Mouse (Mus musculus): ENCODE data around the gene Rybp. TPM values are rescaled to one million over a fixed set of nuclear protein-coding genes. Genes with fewer than 3 reads are reported as not detected.

Gene Rybp
- 17.9 and 19.9 TPM in 2 replicates for polyA plus RNA-seq (2015; fragmentation: Nextera tagmentation; extraction: Ambion mirVana)

DNA sequence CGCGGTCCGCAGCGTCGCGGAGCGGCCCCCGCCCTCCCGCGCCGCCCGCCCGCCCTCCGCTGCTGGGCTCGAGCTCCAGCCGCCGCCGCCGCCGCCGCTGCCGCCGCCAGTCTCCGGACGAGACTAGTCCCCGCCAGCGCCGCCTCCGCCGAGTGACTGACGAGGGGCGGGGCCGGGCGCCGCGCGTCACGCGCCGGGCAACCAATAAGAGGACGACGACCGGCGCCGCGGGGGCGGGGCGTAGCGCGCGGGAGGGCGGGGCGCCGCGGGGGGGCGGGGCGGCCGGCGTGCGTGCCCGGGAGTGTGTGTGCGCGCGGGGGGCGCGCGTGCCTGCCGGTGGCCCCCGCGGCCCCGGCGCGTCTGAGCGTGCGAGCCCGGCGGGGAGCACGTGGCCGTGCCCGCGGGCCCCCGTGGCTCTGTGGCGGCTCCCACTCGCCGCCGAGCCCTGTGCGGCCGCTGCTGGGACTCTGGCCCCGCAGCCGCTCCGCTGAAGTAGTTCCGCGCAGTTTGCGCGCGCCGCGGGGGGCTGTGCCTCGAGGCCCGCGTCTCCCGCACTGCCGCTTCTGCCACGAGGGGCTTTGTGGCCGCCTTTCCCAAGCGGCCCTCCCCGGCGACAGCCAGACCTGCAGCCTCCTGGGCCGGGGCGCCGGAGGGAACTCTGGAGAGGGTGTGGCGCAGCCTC is at the start of gene Rybp:
TSS of gene Rybp (minus strand) at position 152 of the 682 bp plus-strand sequence.
- H3K9me3 ChIP-seq: no peaks in the 10 kb centered on the region
- H3K4me3 ChIP-seq: peak within 1 kb of the TSS; percentile 63
- H3K4me2 ChIP-seq: peak within 1 kb of the TSS; percentile 84
- H3K9ac ChIP-seq: peak within 1 kb of the TSS; percentile 76
- H3K27me3 ChIP-seq: peaks cover 19% of the 10 kb centered on the region
- ATAC-seq (ENCODE audit: low FRiP score, low read depth): peak; percentile 97
- H3K36me3 ChIP-seq: no peaks in the 10 kb centered on the region
- peaks cover 39% of the 10 kb centered on the region for H3K4me1 ChIP-seq (replicated peaks)
- peak within 1 kb of the TSS; percentile 95 for H3K27ac ChIP-seq (replicated peaks)
- 0% methylated on average over 26 of the region's 112 CpGs for WGBS

DNA sequence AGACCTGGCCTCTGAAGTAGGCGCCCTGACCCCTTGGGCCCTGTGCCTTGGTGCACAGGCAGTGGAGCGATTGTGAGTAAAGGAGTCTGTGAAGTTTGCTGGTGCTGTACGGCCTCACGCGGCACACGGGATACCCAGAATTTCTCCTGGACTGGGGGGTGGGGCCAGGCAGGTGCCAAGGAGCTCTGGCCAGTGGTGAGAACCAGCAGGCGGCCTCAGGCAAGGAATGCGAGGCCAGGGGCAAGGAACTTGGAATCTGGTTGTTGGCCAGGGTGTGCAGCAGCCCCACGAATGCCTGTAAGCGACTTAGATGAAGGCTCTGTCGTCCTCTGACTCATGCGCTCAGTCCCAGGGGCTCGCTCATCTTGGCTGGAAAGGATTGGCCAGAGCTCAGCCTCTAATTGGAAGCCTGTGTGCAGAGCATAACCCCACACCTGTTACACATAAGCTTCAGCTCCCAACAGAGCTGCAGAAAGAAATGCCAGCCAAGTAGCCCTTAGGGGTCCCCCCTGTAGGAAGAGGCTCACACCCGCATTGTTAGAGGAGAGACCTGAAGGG is 49.4 kb upstream of the Rybp start:
- peaks cover 10% of the 10 kb centered on the region; the same call in 1 of the 2 replicates for H3K27me3 ChIP-seq
- H3K4me1 ChIP-seq (replicated peaks): peaks cover 24% of the 10 kb centered on the region
- H3K9ac ChIP-seq: no peak overlapping the region
- no peaks in the 10 kb centered on the region for H3K36me3 ChIP-seq
- H3K4me3 ChIP-seq: no peak overlapping the region
- no peaks in the 10 kb centered on the region for H3K9me3 ChIP-seq
- 14% methylated on average over 14 of the region's 14 CpGs for WGBS
- 0 out of 2 replicates have a peak, but pooled peaks have one; percentile 42 for ATAC-seq (ENCODE audit: low FRiP score, low read depth)
- H3K27ac ChIP-seq (replicated peaks): no peak overlapping the region
- H3K4me2 ChIP-seq: no peak overlapping the region

DNA sequence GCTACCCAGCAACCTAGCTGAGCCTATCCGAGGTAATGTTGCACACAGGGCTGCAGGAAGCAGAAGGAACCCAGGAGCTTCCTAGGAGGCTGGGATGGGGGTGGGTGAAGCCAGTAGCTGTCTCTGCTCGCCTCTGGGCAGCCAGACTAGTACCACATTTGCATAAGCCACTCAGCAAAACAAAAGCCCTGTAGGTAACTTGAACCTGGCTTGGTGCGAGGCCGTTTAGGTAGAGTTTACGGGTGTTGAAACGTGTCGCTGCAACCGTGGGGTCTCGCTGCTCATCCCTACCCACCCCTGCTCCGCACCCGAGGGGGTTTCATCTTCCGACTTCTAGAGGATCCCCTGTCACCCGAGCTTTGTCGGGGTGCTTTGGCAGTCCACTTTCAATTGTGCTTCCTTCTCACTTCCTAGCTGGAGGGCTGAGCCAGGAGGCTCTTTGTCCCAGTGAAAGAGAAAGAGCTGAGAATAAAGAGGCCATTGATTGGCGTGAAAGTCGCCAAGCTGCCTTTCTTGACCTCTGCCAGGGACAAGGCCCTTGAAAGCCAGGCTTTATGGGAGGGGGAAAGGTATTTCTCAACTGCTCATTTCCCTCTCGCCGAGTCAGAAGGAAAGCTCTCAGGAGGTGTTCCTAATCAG is 48.3 kb upstream of the Rybp start:
- Histone ChIP-seq H3K4me1 (replicated peaks) (peaks cover 19% of the 10 kb centered on the region), H3K27me3 (peaks cover 10% of the 10 kb centered on the region; the same call in 1 of the 2 replicates), H3K36me3 (no peaks in the 10 kb centered on the region), H3K4me3 (no peak overlapping the region), H3K9ac (no peak overlapping the region), H3K4me2 (peak overlapping the region; percentile 37), H3K27ac (replicated peaks) (no peak overlapping the region), H3K9me3 (no peaks in the 10 kb centered on the region)
- WGBS: 4% methylated on average over 18 of the region's 18 CpGs
- ATAC-seq (ENCODE audit: low FRiP score, low read depth): 0 out of 2 replicates have a peak, but pooled peaks have one; percentile 19

DNA sequence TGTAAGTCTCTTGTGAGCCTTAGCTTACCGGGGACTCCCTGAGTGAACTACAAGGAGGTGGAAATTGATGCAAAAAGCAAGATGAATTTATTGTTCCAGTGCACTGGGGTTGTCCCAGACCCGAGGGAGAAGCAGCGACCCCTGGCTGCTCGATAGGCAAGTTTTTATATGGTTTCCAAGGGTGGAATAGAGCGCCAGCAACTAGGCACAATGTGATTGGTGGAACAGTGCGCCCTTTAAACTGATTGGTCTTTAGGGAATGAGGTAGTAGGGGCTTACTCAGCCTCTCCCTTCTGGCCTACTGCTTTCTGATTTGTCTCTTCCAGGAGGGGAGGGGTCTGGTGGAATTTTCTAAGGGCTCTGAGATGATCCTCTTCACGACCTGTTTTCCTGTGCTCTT is 46.5 kb upstream of the Rybp start:
- H3K9ac ChIP-seq: no peak overlapping the region
- no peak overlapping the region for H3K4me2 ChIP-seq
- peaks cover 10% of the 10 kb centered on the region; the same call in 1 of the 2 replicates for H3K27me3 ChIP-seq
- H3K9me3 ChIP-seq: no peaks in the 10 kb centered on the region
- H3K4me1 ChIP-seq (replicated peaks): peaks cover 19% of the 10 kb centered on the region
- no peak overlapping the region for H3K4me3 ChIP-seq
- H3K36me3 ChIP-seq: no peaks in the 10 kb centered on the region
- no peak overlapping the region for H3K27ac ChIP-seq (replicated peaks)
- ATAC-seq (ENCODE audit: low FRiP score, low read depth): no peak
- WGBS: 81% methylated on average over 7 of the region's 7 CpGs

DNA sequence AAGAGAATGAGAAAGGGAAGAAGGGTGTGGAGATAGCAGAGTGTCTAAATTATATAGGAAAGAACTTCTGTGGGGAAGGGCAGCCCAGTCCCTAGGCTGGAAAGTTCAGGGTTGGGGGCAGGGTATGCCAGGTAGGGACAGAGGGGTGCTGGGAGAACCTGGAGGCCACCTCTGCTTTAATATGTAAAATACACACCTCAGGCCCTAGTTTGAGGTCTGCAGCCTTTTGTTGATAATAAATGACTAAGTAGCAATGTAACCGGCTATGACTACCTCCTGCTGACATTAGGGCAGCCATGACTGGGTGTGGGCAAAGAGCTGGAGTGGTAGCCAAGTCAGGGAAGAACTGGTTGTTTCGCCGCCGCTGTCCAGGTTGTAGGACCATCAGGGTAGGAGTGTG is 45.2 kb upstream of the Rybp start:
- H3K4me2 ChIP-seq: no peak overlapping the region

DNA sequence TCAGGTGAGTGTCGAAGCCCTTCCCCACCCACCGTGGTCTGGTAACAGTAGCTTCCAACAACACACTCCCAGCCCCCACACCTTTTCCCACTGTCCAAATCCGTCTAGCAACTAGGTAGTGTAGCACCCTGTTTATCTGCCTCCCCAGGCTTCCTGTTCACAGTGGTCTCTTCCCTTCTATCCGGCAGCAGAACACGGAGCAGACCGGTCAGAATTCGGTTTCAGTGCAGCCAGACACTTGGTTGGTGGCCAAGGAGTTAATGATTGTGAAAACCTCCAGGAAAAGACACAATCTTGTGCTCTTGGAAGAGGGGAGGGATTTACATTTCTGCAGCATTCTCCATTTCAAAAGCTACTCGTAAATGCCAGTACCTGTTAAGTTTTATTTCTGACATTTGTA is 44.3 kb upstream of the Rybp start:
- no peak overlapping the region for H3K27ac ChIP-seq (replicated peaks)
- peaks cover 4% of the 10 kb centered on the region; the same call in 1 of the 2 replicates for H3K27me3 ChIP-seq
- H3K9me3 ChIP-seq: no peaks in the 10 kb centered on the region
- no peak overlapping the region for H3K4me3 ChIP-seq
- WGBS: 50% methylated on average over 8 of the region's 8 CpGs
- no peak overlapping the region for H3K4me2 ChIP-seq
- H3K4me1 ChIP-seq (replicated peaks): peaks cover 14% of the 10 kb centered on the region
- H3K9ac ChIP-seq: no peak overlapping the region
- ATAC-seq (ENCODE audit: low FRiP score, low read depth): no peak
- H3K36me3 ChIP-seq: no peaks in the 10 kb centered on the region

More for the DNA sequence above, 45.2 kb upstream of the Rybp start:
- WGBS: 70% methylated on average over 4 of the region's 4 CpGs
- Histone ChIP-seq H3K4me3 (no peak overlapping the region), H3K27ac (replicated peaks) (no peak overlapping the region), H3K36me3 (no peaks in the 10 kb centered on the region), H3K9ac (no peak overlapping the region), H3K4me1 (replicated peaks) (peaks cover 19% of the 10 kb centered on the region), H3K9me3 (no peaks in the 10 kb centered on the region), H3K27me3 (peaks cover 10% of the 10 kb centered on the region; the same call in 1 of the 2 replicates)
- no peak for ATAC-seq (ENCODE audit: low FRiP score, low read depth)

DNA sequence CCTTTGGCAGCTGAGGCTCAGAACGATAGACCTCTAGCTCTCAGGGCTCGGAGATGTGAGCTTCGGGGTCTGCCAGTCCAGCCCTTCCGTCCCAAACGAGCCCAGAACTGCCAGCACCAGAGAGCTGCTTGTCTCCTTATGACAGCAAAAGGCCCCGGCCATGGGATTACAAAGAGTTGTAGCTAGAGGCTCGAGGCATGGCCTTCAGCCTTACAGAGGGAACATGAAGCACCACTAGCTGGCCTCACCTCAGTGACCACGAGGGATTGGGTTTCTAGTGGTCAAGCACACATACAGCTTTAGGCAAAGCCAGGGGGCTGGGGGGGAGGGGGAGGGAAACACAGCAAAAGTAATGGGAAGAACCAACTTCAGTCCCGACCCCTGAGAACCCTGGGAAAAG is 43.8 kb upstream of the Rybp start:
- 77% methylated on average over 9 of the region's 9 CpGs for WGBS
- peaks cover 8% of the 10 kb centered on the region for H3K4me1 ChIP-seq (replicated peaks)
- no peak overlapping the region for H3K4me3 ChIP-seq
- no peaks in the 10 kb centered on the region for H3K9me3 ChIP-seq
- no peak overlapping the region for H3K9ac ChIP-seq
- H3K36me3 ChIP-seq: no peaks in the 10 kb centered on the region
- ATAC-seq (ENCODE audit: low FRiP score, low read depth): no peak
- no peak overlapping the region for H3K27ac ChIP-seq (replicated peaks)
- peaks cover 3% of the 10 kb centered on the region; the same call in 1 of the 2 replicates for H3K27me3 ChIP-seq
- H3K4me2 ChIP-seq: no peak overlapping the region

DNA sequence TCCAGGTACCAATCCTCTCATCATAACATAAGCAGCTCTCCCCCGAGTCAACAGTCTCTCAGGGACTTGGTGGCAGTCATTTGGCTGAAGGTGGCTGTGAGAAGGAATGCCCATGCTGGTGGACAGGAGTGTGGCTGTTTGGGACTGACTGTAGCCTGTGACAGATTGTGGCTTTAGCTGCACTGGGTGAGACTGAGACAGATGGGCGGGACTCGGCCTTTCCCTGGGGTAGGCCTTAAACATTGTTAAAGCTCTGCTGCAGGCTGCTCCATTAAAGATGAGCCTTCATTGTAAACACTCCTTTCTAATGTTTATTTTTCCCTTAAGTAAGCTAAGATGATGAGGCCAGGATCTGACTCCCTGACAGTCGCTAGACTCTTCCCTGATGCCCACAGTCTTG is 42.3 kb upstream of the Rybp start:
- Histone ChIP-seq H3K27ac (replicated peaks) (no peak overlapping the region), H3K9ac (no peak overlapping the region), H3K4me3 (no peak overlapping the region), H3K4me1 (replicated peaks) (no peaks in the 10 kb centered on the region), H3K36me3 (no peaks in the 10 kb centered on the region), H3K27me3 (peaks cover 3% of the 10 kb centered on the region; the same call in 1 of the 2 replicates), H3K4me2 (no peak overlapping the region), H3K9me3 (no peaks in the 10 kb centered on the region)
- WGBS: 66% methylated on average over 4 of the region's 4 CpGs
- no peak for ATAC-seq (ENCODE audit: low FRiP score, low read depth)

DNA sequence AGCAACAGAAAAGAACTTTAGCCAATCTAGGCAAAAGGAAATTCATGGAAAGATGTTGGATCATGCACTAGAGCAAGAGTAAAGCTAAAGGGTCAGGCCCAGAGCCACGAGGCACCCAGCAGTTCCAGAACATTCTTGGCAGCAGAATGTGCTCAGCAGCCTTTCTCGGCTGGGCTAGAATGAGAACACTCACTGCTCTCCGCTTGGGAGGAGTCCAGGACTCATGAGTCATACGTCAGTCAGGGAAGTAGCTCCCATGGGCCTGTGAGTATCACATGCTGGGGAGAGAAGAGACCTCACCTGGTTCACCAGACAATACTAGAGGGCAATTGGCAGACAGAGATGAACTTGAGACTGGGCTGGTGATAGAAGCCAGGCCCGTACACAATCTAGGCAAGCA is 39.8 kb upstream of the Rybp start:
- Histone ChIP-seq H3K4me2 (no peak overlapping the region), H3K27ac (replicated peaks) (no peak overlapping the region), H3K9me3 (no peaks in the 10 kb centered on the region), H3K9ac (no peak overlapping the region), H3K4me1 (replicated peaks) (peaks cover 8% of the 10 kb centered on the region), H3K27me3 (no peaks in the 10 kb centered on the region), H3K36me3 (no peaks in the 10 kb centered on the region), H3K4me3 (no peak overlapping the region)
- no peak for ATAC-seq (ENCODE audit: low FRiP score, low read depth)
- 65% methylated on average over 5 of the region's 5 CpGs for WGBS

DNA sequence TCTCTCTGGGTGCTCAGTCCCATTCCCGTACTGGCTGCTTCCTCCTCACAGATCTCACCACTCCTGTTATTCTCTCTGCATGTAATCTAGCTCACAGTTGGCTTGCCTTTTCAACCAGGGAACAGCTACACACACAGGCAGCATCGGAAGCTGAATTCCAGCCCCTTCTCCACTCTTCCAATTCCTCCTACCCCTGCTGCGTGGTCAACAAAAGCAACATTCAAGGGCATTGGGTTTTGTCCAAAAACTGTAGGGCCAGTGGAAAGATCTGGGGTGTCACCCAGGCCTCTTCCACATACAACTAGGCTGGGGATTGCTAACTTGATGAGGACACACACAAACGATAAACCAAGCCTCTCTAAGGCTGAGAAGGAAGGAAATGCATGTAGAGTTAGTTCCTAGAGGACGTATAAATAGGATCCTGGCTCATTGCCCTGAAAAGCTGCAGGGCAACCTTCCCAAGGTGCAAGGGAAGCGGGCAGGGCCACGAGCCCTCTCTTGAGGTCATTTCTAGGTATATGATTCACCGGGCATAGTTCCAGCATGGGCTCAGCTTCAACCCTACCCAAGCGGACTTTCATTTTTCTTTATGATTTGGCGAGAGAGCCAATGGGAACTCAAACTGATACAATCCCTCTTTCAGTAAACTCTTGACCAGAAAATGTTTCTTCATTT is 36.6 kb upstream of the Rybp start:
- WGBS: 69% methylated on average over 10 of the region's 10 CpGs
- no peak for ATAC-seq (ENCODE audit: low FRiP score, low read depth)
- no peak overlapping the region for H3K27ac ChIP-seq (replicated peaks)

DNA sequence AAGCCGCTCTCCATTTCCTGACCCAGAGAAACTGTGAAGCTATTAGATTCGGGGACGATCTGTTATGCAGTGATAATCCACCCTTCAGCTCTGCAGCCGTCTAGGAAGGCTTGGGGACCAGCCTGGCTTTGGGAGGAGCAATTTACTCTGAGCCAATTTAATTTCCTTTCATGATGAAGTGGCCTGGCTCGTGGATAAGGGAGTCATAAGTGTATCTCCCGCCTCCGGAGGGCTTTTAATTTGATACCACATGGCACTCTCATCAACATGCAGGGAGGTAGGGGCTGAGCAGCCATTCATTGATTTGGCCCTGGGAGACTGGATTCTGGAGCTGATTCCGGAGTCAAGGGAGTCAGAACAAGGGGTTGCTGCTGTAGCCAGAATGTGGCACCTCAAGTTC is 35.3 kb upstream of the Rybp start:
- Histone ChIP-seq H3K9me3 (no peaks in the 10 kb centered on the region), H3K36me3 (no peaks in the 10 kb centered on the region), H3K27me3 (no peaks in the 10 kb centered on the region), H3K27ac (replicated peaks) (no peak overlapping the region), H3K4me3 (no peak overlapping the region), H3K4me2 (no peak overlapping the region), H3K9ac (no peak overlapping the region), H3K4me1 (replicated peaks) (peaks cover 12% of the 10 kb centered on the region)
- ATAC-seq (ENCODE audit: low FRiP score, low read depth): no peak; the same call in 1 of the 2 replicates
- WGBS: 33% methylated on average over 8 of the region's 8 CpGs

More for the DNA sequence above, 36.6 kb upstream of the Rybp start:
- Histone ChIP-seq H3K9ac (no peak overlapping the region), H3K27me3 (no peaks in the 10 kb centered on the region), H3K4me1 (replicated peaks) (peaks cover 12% of the 10 kb centered on the region), H3K4me3 (no peak overlapping the region), H3K4me2 (no peak overlapping the region), H3K9me3 (no peaks in the 10 kb centered on the region), H3K36me3 (no peaks in the 10 kb centered on the region)

DNA sequence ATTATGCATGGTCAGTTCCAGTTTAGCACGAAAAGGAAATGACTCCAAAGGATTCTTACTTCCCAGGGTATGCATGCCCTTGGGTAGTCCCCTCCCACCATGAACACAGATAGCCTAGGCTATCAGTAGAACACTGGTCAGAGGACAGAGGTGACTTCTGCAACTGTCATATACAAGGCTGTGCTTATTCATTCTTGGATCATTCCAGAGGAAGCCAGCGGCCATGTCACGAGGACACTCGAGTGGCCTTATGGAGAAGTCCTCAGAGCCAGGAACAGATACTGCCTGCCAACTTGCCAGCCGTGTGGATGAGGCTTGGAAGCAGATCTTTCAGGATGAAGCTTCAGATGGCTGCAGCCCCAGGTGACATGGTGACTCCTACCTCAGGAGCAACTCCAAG is 34.9 kb upstream of the Rybp start:
- H3K9ac ChIP-seq: no peak overlapping the region
- H3K36me3 ChIP-seq: no peaks in the 10 kb centered on the region
- H3K9me3 ChIP-seq: no peaks in the 10 kb centered on the region
- no peak for ATAC-seq (ENCODE audit: low FRiP score, low read depth)
- no peak overlapping the region for H3K4me2 ChIP-seq
- no peaks in the 10 kb centered on the region for H3K27me3 ChIP-seq
- no peak overlapping the region for H3K27ac ChIP-seq (replicated peaks)
- 84% methylated on average over 5 of the region's 5 CpGs for WGBS
- H3K4me3 ChIP-seq: no peak overlapping the region
- peaks cover 12% of the 10 kb centered on the region for H3K4me1 ChIP-seq (replicated peaks)

All from hindbrain, embryonic 15.5 days (tissue).